ENCODE assay signal across 8 mouse cellular contexts in the genomic region with DNA sequence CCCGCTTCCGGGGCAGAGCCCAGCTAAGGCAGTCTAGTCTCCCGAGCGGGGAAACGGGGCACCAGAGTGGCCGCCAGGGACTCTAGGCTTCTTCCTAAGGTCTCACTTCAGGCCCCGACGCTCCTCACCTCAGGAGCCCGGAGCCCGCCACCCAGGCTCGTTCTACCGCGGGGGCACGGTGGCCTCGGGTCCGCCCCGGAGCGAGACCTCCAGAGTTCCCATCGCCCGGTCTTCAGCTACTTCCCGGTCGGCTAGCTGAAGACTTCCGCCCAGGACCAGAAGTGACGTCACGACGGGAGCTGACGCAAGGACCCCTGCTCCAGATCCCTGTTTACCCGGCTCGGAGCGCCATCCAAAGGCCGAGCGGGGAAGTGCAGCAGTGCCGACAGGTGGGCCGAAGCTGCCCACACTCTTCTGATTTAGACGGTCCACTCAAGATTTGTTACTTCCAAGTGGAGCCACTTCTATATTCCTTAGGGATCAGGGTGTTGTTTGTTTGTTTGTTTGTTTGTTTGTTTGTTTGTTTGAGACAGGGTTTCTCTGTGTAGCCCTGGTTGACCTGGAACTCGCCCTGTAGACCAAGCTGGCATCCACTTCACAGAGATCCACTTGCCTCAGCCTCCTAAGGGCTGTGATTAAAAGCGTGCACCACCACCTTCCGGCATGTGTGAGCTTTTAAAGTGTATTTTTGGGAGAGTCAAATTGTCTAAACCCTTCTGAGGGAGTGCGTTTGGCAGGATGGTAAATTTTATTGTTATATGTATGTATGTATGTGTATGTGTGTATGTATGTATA. TPM values are rescaled to one million over a fixed set of nuclear protein-coding genes. Genes with fewer than 3 reads are reported as not detected.
A peak's percentile ranks its signal among the peaks of the same experiment; 100 is the strongest.
DNase-seq lines count a peak whose midpoint lies in the region; ATAC-seq and TF ChIP-seq lines count a peak whose summit lies in the region.

Becn1 (minus strand) TSS at position 283 of the 795 bp plus-strand sequence.

- peak within 1 kb of the TSS; percentile 96 for H3K4me3 ChIP-seq in forebrain, embryonic 15.5 days
- H3K4me3 ChIP-seq in lung, adult 2 months (replicated peaks; ENCODE audit: extremely low read depth, low read depth, low read length): peak within 1 kb of the TSS; percentile 87

- peak within 1 kb of the TSS; percentile 98 for H3K4me2 ChIP-seq in forebrain, embryonic 15.5 days (replicated peaks)

- peak; percentile 93 for ATAC-seq in forebrain, embryonic 15.5 days (replicated peaks)
- peak; percentile 95 for ATAC-seq in neutrophil, adult 5-6 weeks (ENCODE audit: extremely low read depth, insufficient number of reproducible peaks, low FRiP score, poor library complexity, severe bottlenecking)

- peak within 1 kb of the TSS; percentile 87 for H3K9ac ChIP-seq in forebrain, embryonic 15.5 days (replicated peaks)

- peaks cover 18% of the 10 kb centered on the region for H3K36me3 ChIP-seq in forebrain, embryonic 15.5 days

- H3K27me3 ChIP-seq in forebrain, embryonic 15.5 days: no peaks in the 10 kb centered on the region

- peak; percentile 82 for TF ChIP-seq CTCF in lung, adult 2 months (IDR thresholded peaks at IDR 0.05; ENCODE audit: insufficient read depth, low read length)

- WGBS in forebrain, embryonic 15.5 days: 6% methylated on average over 39 of the region's 39 CpGs
- 5% methylated on average over 39 of the region's 39 CpGs for WGBS in lung, adult 2 months

- no peaks in the 10 kb centered on the region for H3K9me3 ChIP-seq in forebrain, embryonic 15.5 days

- peak; percentile 65; the same call in 1 of the 2 replicates for TF ChIP-seq POLR2A in lung, adult 2 months (IDR thresholded peaks at IDR 0.05; ENCODE audit: borderline replicate concordance, extremely low read depth, low read depth, low read length)

- peak; percentile 96 for DNase-seq in ES-CJ7 (ENCODE audit: low read depth, low spot score)
- peak; percentile 95 for DNase-seq in cerebellum, adult 11 months
- DNase-seq in heart, postnatal 25 days (ENCODE audit: low spot score): peak; percentile 88
- DNase-seq in layer of hippocampus, adult 18-20 months (ENCODE audit: low spot score in 2 of 2): peak; percentile 92 to 97
- peak; percentile 98 for DNase-seq in lung, adult 2 months
- peak; percentile 77 to 85 for DNase-seq in thymus, adult 18-20 months

- intact Hi-C loops in heart, postnatal 25 days (cut with DNase I): loop anchor here (1.0 kb wide), 1 partner anchor 90 kb away; no protein-coding TSS in a partner anchor

- H3K27ac ChIP-seq in forebrain, embryonic 15.5 days (replicated peaks): peak within 1 kb of the TSS; percentile 73

- H3K4me1 ChIP-seq in forebrain, embryonic 15.5 days: peaks cover 20% of the 10 kb centered on the region
- H3K4me1 ChIP-seq in lung, adult 2 months (ENCODE audit: control insufficient read depth, insufficient read depth, low read length): peaks cover 5% of the 10 kb centered on the region

RNA-seq across cellular contexts. Expression of gene Becn1, which starts in this region (rescaled TPM):
- polyA plus RNA-seq in forebrain, embryonic 15.5 days (2015; fragmentation: Nextera tagmentation; extraction: Ambion mirVana): 186 and 200 TPM in 2 replicates
- total RNA-seq in heart, postnatal 25 days (2021): 100 to 1,000 TPM in 1 of 2 experiments, 10 to 100 TPM in 1; 92.8 to 102 TPM
- total RNA-seq in layer of hippocampus, adult 18-20 months (2021): 100 to 1,000 TPM; 211 to 217 TPM
- 70.3 and 97.9 TPM in 2 replicates for polyA plus RNA-seq in lung, adult 2 months (2012; rRNA removed)
- 289 and 291 TPM in 2 replicates for total RNA-seq in neutrophil, adult 5-6 weeks (2017)

Comparison
In these comparisons a context has a peak if more than half of its experiments do, and no peak if none do; other contexts are left out.
1. Peak in every context shown above with its lines: DNase-seq, ATAC-seq, H3K4me3 ChIP-seq and H3K27ac ChIP-seq.